Mouse (Mus musculus): Measurements from ENCODE around the gene Gjd3. TPM values are rescaled to one million over a fixed set of nuclear protein-coding genes. Genes with fewer than 3 reads are reported as not detected.

Gene Gjd3
- total RNA-seq, 2 experiments from 2014 or later: 0.52 to 1.2 TPM

- no peak for DNase-seq (ENCODE audit: low spot score in 2 of 2)
Measured at GRCm38 (mm10) chr11:98947969-98948569, 34.7 kb downstream of the Gjd3 start.

- no peak for DNase-seq (ENCODE audit: low spot score in 2 of 2)
Measured at GRCm38 (mm10) chr11:98945605-98945977, 37.2 kb downstream of the Gjd3 start.

GRCm38 (mm10) chr11:98944897-98945604, 37.8 kb downstream of the Gjd3 start:
- no peak for DNase-seq (ENCODE audit: low spot score in 2 of 2)

GRCm38 (mm10) chr11:98943741-98944461, 38.9 kb downstream of the Gjd3 start:
- DNase-seq (ENCODE audit: low spot score in 2 of 2): no peak

- no peak for DNase-seq (ENCODE audit: low spot score in 2 of 2)
Measured at GRCm38 (mm10) chr11:98942923-98943641, 39.7 kb downstream of the Gjd3 start.

GRCm38 (mm10) chr11:98942555-98942922, 40.3 kb downstream of the Gjd3 start:
- DNase-seq (ENCODE audit: low spot score in 2 of 2): no peak

- DNase-seq (ENCODE audit: low spot score in 2 of 2): peak in 1 of 2 experiments; percentile 66
Measured at GRCm38 (mm10) chr11:98941826-98942550, 40.8 kb downstream of the Gjd3 start.

GRCm38 (mm10) chr11:98941341-98941825, 41.4 kb downstream of the Gjd3 start:
- peak in 1 of 2 experiments; percentile 70 for DNase-seq (ENCODE audit: low spot score in 2 of 2)

GRCm38 (mm10) chr11:98940776-98941175, 42.0 kb downstream of the Gjd3 start:
- no peak for DNase-seq (ENCODE audit: low spot score in 2 of 2)

- peak in 1 of 2 experiments; percentile 66 for DNase-seq (ENCODE audit: low spot score in 2 of 2)
Measured at GRCm38 (mm10) chr11:98939953-98940641, 42.7 kb downstream of the Gjd3 start.

GRCm38 (mm10) chr11:98939084-98939952, 43.5 kb downstream of the Gjd3 start:
- DNase-seq (ENCODE audit: low spot score in 2 of 2): no peak

GRCm38 (mm10) chr11:98938701-98939083, 44.1 kb downstream of the Gjd3 start:
- DNase-seq (ENCODE audit: low spot score in 2 of 2): no peak

GRCm38 (mm10) chr11:98937914-98938694, 44.7 kb downstream of the Gjd3 start:
- DNase-seq (ENCODE audit: low spot score in 2 of 2): no peak

GRCm38 (mm10) chr11:98937410-98937913, 45.4 kb downstream of the Gjd3 start:
- DNase-seq (ENCODE audit: low spot score in 2 of 2): peak in 1 of 2 experiments; percentile 71

GRCm38 (mm10) chr11:98936606-98937409, 46.0 kb downstream of the Gjd3 start:
- no peak for DNase-seq (ENCODE audit: low spot score in 2 of 2)

GRCm38 (mm10) chr11:98936170-98936569, 46.6 kb downstream of the Gjd3 start:
- no peak for DNase-seq (ENCODE audit: low spot score in 2 of 2)

GRCm38 (mm10) chr11:98935123-98935522, 47.7 kb downstream of the Gjd3 start:
- DNase-seq (ENCODE audit: low spot score in 2 of 2): no peak

Data from layer of hippocampus, adult 18-20 months (tissue).